Mouse (Mus musculus) lung, embryonic 14.5 days (tissue): ENCODE measurements at regions not wholly inside any gene's neighbourhood (a gene's known extent, or its start where the extent isn't known, plus 50 kb on each side); places are given as distances from the start of the nearest gene placed in this dataset.

Experiments
- ATAC-seq: fragments of 200-750 bp; cut with Nextera tagmentation; 2 replicates; pipeline ENCODE4 v1.8.0; 2017; ENCODE audit warnings: mild to moderate bottlenecking, moderate TSS enrichment, moderate library complexity; ENCODE audit not compliant: insufficient read depth
- DNase-seq: peaks from one replicate; pipeline ENCODE4 v3.0.0-alpha.2; 2015
- H3K27ac ChIP-seq: fragments of 300-500 bp; sonication (generic); 2 replicates; pipeline ENCODE4 v1.5.1; 2014; ENCODE audit warnings: low read depth, mild to moderate bottlenecking, moderate library complexity
- H3K27me3 ChIP-seq: fragments of 300-500 bp; sonication (generic); 2 replicates; pipeline ENCODE4 v1.6.1; 2014; ENCODE audit warnings: low read length, control low read depth; ENCODE audit not compliant: insufficient read depth
- H3K36me3 ChIP-seq: fragments of 300-500 bp; sonication (generic); 2 replicates; pipeline ENCODE4 v1.6.1; 2014; ENCODE audit warnings: control low read depth; ENCODE audit not compliant: insufficient read depth
- H3K4me1 ChIP-seq: fragments of 300-500 bp; sonication (generic); 2 replicates; pipeline ENCODE4 v1.6.1; 2014; ENCODE audit warnings: antibody characterized with exemption, control low read depth; ENCODE audit not compliant: insufficient read depth
- H3K4me2 ChIP-seq: fragments of 300-500 bp; sonication (generic); 2 replicates; pipeline ENCODE4 v1.6.1; 2014; ENCODE audit warnings: mild to moderate bottlenecking
- H3K4me3 ChIP-seq: fragments of 300-500 bp; sonication (generic); 2 replicates; pipeline ENCODE4 v1.5.1; 2014; ENCODE audit warnings: low read depth, low read length
- H3K9ac ChIP-seq: fragments of 300-500 bp; sonication (generic); 2 replicates; pipeline ENCODE4 v1.6.1; 2014
- H3K9me3 ChIP-seq: fragments of 300-500 bp; sonication (generic); 2 replicates; pipeline ENCODE4 v1.6.1; 2016; ENCODE audit warnings: low read depth, low read length, control low read depth
- CTCF ChIP-seq: IDR thresholded peaks from 2 replicates; pipeline ENCODE4 v1.5.1; 2016; ENCODE audit warnings: antibody characterized with exemption, low read depth
- WGBS: fragments of 180-500 bp; shearing (Covaris S2); extraction: QIAGEN DNeasy Blood & Tissue Kit; methylation state at CpG from one replicate; pipeline ENCODE4 v1.1.7; 2014; 5-methylcytosine and 5-hydroxymethylcytosine counted together

DNA sequence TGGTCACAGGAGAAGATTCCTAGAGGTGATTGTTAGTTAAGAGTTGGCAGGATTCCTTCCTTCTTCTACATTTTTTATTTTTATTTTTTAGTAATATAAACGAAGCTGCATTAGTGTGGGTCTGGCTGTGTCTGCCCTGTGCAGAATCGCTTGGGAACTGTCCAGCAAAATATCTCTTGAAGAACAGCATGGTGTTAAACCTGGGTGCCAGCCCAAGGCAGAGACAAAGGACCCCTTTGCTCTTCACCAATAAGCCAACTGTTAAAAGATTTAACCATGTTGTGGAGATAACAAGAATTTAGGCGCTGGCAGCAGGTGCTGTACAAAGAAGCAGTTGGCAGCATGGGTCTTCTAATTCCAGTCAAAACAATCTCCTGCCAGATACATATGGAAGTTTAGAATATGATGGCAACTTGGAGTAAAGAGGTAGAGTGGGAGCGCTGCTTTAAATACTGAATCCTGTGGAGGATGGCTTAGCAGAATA lies 205.5 kb upstream of the Dnajc24 start:
- no peak for TF ChIP-seq CTCF
- Histone ChIP-seq H3K9me3 (no peaks in the 10 kb centered on the region), H3K27me3 (no peaks in the 10 kb centered on the region), H3K27ac (no peak overlapping the region), H3K9ac (no peak overlapping the region), H3K4me2 (no peak overlapping the region), H3K4me1 (no peaks in the 10 kb centered on the region), H3K4me3 (no peak overlapping the region), H3K36me3 (no peaks in the 10 kb centered on the region)
- 56% methylated on average over 4 of the region's 4 CpGs for WGBS
- ATAC-seq = no peak
- no peak for DNase-seq

DNA sequence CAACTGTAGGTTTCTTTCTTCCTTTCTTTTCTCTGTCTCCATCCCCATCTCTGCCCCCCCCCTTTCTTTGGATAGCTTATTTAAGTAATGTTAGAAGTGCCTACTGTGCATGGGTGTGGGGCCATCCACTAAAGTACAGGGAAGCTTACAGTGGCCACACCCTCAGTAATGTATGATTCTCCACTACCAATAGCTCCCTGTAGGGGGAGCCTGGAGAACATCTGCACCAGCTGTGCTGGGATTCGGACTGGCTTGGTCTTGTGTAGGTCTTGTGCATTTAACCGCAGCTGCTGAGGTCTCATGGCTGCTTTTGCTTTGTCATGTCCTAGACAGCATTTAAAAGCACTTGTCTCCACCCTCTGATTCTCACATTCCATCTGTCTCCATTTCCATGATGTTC lies 196.8 kb upstream of the Dnajc24 start:
- Histone ChIP-seq H3K4me1 (no peaks in the 10 kb centered on the region), H3K4me3 (no peak overlapping the region), H3K27ac (no peak overlapping the region), H3K9ac (no peak overlapping the region), H3K27me3 (peaks cover 6% of the 10 kb centered on the region; the same call in 1 of the 2 replicates), H3K4me2 (no peak overlapping the region), H3K9me3 (peaks cover 4% of the 10 kb centered on the region; the same call in 1 of the 2 replicates), H3K36me3 (no peaks in the 10 kb centered on the region)
- 94% methylated on average over 2 of the region's 2 CpGs for WGBS
- peak; percentile 17 for DNase-seq
- ATAC-seq = no peak
- TF ChIP-seq CTCF = 0 out of 2 replicates have a peak, but pooled peaks have one; percentile 6

DNA sequence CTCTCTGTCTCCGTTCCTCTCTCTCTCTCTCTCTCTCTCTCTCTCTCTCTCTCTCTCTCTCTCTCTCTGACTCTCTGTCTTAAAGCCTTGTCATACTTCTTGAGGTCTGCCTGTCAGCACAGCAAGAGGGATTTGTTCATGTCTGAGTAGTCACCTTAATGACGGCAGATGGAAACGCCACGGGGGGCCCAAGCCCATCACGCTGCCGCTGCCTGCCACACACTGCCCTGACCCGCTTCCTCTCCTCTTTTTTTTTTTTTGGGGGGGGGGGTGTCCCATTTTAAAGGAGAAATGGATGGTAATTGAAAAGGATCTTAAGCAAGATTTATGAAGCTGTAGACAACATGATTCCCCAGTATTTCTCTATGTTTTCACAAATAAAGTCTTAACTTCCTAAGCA lies 191.8 kb upstream of the Dnajc24 start:
- peaks cover 2% of the 10 kb centered on the region; the same call in 1 of the 2 replicates for H3K9me3 ChIP-seq
- DNase-seq (no peak), ATAC-seq (no peak)
- no peaks in the 10 kb centered on the region for H3K36me3 ChIP-seq
- no peaks in the 10 kb centered on the region for H3K4me1 ChIP-seq
- no peak overlapping the region for H3K9ac ChIP-seq
- WGBS = 23% methylated on average over 7 of the region's 7 CpGs
- no peak overlapping the region for H3K4me3 ChIP-seq
- H3K27ac ChIP-seq = no peak overlapping the region
- no peak for TF ChIP-seq CTCF
- H3K27me3 ChIP-seq = peaks cover 7% of the 10 kb centered on the region; the same call in 1 of the 2 replicates
- no peak overlapping the region for H3K4me2 ChIP-seq

DNA sequence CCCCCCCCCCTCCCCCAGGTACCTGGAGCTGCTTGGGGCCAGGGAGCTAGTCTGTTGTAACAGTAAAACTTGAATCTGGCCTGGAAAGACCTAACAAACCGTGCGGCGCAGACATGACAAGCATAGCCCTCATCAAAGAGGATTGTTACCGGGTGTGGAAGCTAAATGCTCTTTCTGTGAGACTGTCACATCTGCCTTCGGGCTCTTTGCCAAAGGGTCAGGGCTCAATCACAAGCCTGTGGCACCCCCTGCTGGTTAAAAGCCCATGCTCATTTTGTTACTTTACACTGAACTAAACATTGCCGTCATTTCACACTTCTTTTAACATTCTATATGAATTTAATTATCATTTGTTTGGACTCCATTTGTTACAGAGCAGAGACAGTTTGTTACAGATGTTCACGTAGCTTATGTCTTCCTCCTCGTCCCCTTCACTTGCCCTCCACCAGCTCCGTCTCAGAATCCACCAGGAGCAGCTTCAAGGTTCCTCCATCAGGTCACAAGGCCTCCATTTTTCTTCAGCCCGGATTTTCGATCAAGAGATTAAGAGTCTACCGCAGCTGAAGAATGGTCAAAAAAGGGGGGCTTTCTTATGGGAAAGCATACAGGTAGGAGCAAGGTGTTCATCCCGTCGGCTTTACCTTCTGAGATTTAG lies 191.1 kb upstream of the Dnajc24 start:
- Histone ChIP-seq H3K4me1 (no peaks in the 10 kb centered on the region), H3K4me2 (peak overlapping the region; percentile 67), H3K9me3 (no peaks in the 10 kb centered on the region), H3K36me3 (no peaks in the 10 kb centered on the region), H3K9ac (no peak overlapping the region; the same call in 1 of the 2 replicates), H3K27me3 (peaks cover 7% of the 10 kb centered on the region; the same call in 1 of the 2 replicates), H3K4me3 (peak overlapping the region; percentile 22; the same call in 1 of the 2 replicates), H3K27ac (no peak overlapping the region)
- TF ChIP-seq CTCF = peak; percentile 78
- DNase-seq (peak; percentile 93), ATAC-seq (peak; percentile 85)
- WGBS = 10% methylated on average over 14 of the region's 14 CpGs

GRCm38 (mm10) chr2:106193889-106194347 lies 190.6 kb upstream of the Dnajc24 start:
- TF ChIP-seq CTCF = no peak
- H3K36me3 ChIP-seq = no peaks in the 10 kb centered on the region
- H3K9ac ChIP-seq = no peak overlapping the region; the same call in 1 of the 2 replicates
- no peaks in the 10 kb centered on the region for H3K4me1 ChIP-seq
- H3K27me3 ChIP-seq = peaks cover 7% of the 10 kb centered on the region; the same call in 1 of the 2 replicates
- peak overlapping the region; percentile 22; the same call in 1 of the 2 replicates for H3K4me3 ChIP-seq
- no peak overlapping the region for H3K27ac ChIP-seq
- WGBS = 1% methylated on average over 9 of the region's 9 CpGs
- H3K4me2 ChIP-seq = peak overlapping the region; percentile 67
- ATAC-seq (peak; percentile 56; the same call in 1 of the 2 replicates), DNase-seq (peak; percentile 17)
- H3K9me3 ChIP-seq = no peaks in the 10 kb centered on the region

DNA sequence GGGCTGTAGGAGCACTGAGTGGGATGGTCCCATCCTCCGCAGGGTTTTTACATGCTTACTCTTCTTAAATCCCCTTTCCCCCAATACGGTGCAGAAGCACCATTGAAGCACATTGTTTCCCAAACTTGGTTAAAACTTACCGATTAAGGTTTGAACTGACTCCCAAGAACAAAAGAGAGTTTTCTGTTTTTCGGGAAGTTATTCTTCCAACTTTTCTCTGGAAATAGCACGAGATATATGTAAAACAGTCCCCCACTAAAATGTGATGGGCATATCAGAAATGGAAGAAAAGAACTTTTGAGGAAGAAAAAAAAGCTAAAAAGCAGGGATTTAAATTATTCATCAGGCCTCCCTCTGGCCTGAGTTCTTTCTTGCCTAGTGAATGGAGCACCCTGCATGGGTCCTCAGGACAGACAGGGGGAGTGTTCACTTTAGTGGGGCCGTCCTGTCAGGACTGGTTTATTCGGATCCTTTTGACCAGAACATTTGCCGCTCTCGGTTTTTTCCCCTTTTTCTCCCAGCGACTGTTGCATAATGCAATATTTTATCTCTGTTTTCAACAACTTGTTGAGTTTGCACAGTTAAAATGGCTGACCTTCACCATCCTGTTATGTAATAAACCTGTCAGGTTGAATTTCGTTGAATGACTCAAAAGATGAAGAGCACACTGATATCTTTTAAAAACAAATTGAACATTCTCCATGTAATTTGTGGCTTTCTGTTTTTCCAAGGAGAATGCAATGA lies 187.4 kb upstream of the Dnajc24 start:
- H3K27ac ChIP-seq = no peak overlapping the region
- no peak overlapping the region for H3K9ac ChIP-seq
- H3K36me3 ChIP-seq = no peaks in the 10 kb centered on the region
- WGBS = 48% methylated on average over 11 of the region's 11 CpGs
- H3K4me3 ChIP-seq = no peak overlapping the region
- no peak overlapping the region for H3K4me2 ChIP-seq
- H3K9me3 ChIP-seq = no peaks in the 10 kb centered on the region
- no peak for DNase-seq
- TF ChIP-seq CTCF = no peak
- ATAC-seq = no peak
- H3K4me1 ChIP-seq = no peaks in the 10 kb centered on the region
- peaks cover 7% of the 10 kb centered on the region; the same call in 1 of the 2 replicates for H3K27me3 ChIP-seq

- TF ChIP-seq CTCF = no peak
- Histone ChIP-seq H3K36me3 (no peaks in the 10 kb centered on the region), H3K4me2 (no peak overlapping the region), H3K27ac (no peak overlapping the region), H3K4me1 (no peaks in the 10 kb centered on the region), H3K9ac (no peak overlapping the region), H3K27me3 (0 out of 2 replicates have a peak, but pooled peaks cover 3% of the 10 kb centered on the region), H3K4me3 (no peak overlapping the region), H3K9me3 (no peaks in the 10 kb centered on the region)
- ATAC-seq (no peak), DNase-seq (no peak)
- WGBS = 58% methylated on average over 16 of the region's 16 CpGs
Observed at GRCm38 (mm10) chr2:106183651-106184050, 180.3 kb upstream of the Dnajc24 start.
